ENCODE assay signal across 8 mouse cellular contexts in genomic region chr1:135368245-135368644, GRCm38 (mm10). TPM values are rescaled to one million over a fixed set of nuclear protein-coding genes. Genes with fewer than 3 reads are reported as not detected.
A peak's percentile ranks its signal among the peaks of the same experiment; 100 is the strongest.
DNase-seq lines count a peak whose midpoint lies in the region; ATAC-seq and TF ChIP-seq lines count a peak whose summit lies in the region.

No protein-coding gene starts in this region.

- peak; percentile 32; the same call in 1 of the 2 replicates for TF ChIP-seq CTCF in G1E (IDR thresholded peaks at IDR 0.05; ENCODE audit: low read depth, low read length)
- peak; percentile 88 for TF ChIP-seq CTCF in cerebellum, adult 2 months (IDR thresholded peaks at IDR 0.05; ENCODE audit: borderline replicate concordance, insufficient read depth, low read depth, low read length)
- peak; percentile 83 for TF ChIP-seq CTCF in olfactory bulb, adult 2 months (IDR thresholded peaks at IDR 0.05; ENCODE audit: insufficient read depth, low read depth, low read length)
- 0 out of 2 replicates have a peak, but pooled peaks have one; percentile 53 for TF ChIP-seq CTCF in thymus, adult 2 months (IDR thresholded peaks at IDR 0.05; ENCODE audit: borderline replicate concordance, control insufficient read depth, extremely low read depth, insufficient read depth, low read length, poor library complexity)

- no peak overlapping the region for H3K4me3 ChIP-seq in G1E (ENCODE audit: low read depth, low read length)
- peak overlapping the region; percentile 71 for H3K4me3 ChIP-seq in cerebellum, adult 2 months (replicated peaks; ENCODE audit: insufficient read depth, low read depth, low read length)
- peak overlapping the region; percentile 48 for H3K4me3 ChIP-seq in lung, embryonic 15.5 days
- peak overlapping the region; percentile 71 for H3K4me3 ChIP-seq in olfactory bulb, adult 2 months (ENCODE audit: insufficient read depth, low read depth, low read length)
- 0 out of 2 replicates have a peak overlapping the region, but pooled peaks have one; percentile 3 for H3K4me3 ChIP-seq in thymus, adult 2 months (ENCODE audit: control insufficient read depth, insufficient read depth, low read length)

- TF ChIP-seq POLR2A in cerebellum, adult 2 months (IDR thresholded peaks at IDR 0.05; ENCODE audit: borderline replicate concordance, insufficient read depth, low read length), result peak; percentile 42; the same call in 1 of the 2 replicates
- TF ChIP-seq POLR2A in olfactory bulb, adult 2 months (IDR thresholded peaks at IDR 0.05; ENCODE audit: insufficient read depth, low read depth, low read length), result 0 out of 2 replicates have a peak, but pooled peaks have one; percentile 23
- no peak for TF ChIP-seq POLR2A in thymus, adult 2 months (IDR thresholded peaks at IDR 0.05; ENCODE audit: control insufficient read depth, extremely low read depth, insufficient read depth, low read length, poor library complexity)

- ATAC-seq in G1E (ENCODE audit: extremely low read depth, insufficient number of reproducible peaks, low FRiP score, poor library complexity, severe bottlenecking), result no peak
- ATAC-seq in frontal cortex, adult (ENCODE audit: low TSS enrichment), result peak; percentile 62
- peak; percentile 72 to 76 for ATAC-seq in hematopoietic stem cell, adult 5-6 weeks (replicated peaks in 1 of 2; ENCODE audit: insufficient read depth in 1 of 2, low FRiP score in 2 of 2, low TSS enrichment in 1 of 2, low read depth in 1 of 2, poor library complexity in 2 of 2, severe bottlenecking in 2 of 2)
- peak; percentile 66 for ATAC-seq in lung, embryonic 15.5 days (ENCODE audit: borderline replicate concordance, extremely low read depth, low FRiP score, low TSS enrichment)

- no peaks in the 10 kb centered on the region for H3K9me3 ChIP-seq in G1E (replicated peaks)
- H3K9me3 ChIP-seq in lung, embryonic 15.5 days, result no peaks in the 10 kb centered on the region

- no peaks in the 10 kb centered on the region for H3K36me3 ChIP-seq in G1E (replicated peaks)
- H3K36me3 ChIP-seq in lung, embryonic 15.5 days, result no peaks in the 10 kb centered on the region
- no peaks in the 10 kb centered on the region for H3K36me3 ChIP-seq in thymus, adult 2 months (ENCODE audit: control insufficient read depth, insufficient read depth, low read length)

- peak overlapping the region; percentile 63 for H3K9ac ChIP-seq in lung, embryonic 15.5 days

- WGBS in cerebellum, adult 2 months, result under 1% methylated on average over 20 of the region's 20 CpGs
- WGBS in lung, embryonic 15.5 days, result under 1% methylated on average over 20 of the region's 20 CpGs
- under 1% methylated on average over 20 of the region's 20 CpGs for WGBS in olfactory bulb, adult 2 months
- WGBS in thymus, adult 2 months, result 4% methylated on average over 20 of the region's 20 CpGs

- peak; percentile 35 for DNase-seq in G1E (ENCODE audit: low spot score)
- DNase-seq in cerebellum, adult 2 months, result peak; percentile 89 to 90
- DNase-seq in layer of hippocampus, adult 9-10 months (ENCODE audit: low spot score), result peak; percentile 79
- DNase-seq in thymus, adult 2 months, result peak; percentile 50

- H3K4me1 ChIP-seq in G1E (ENCODE audit: insufficient read depth, low read depth, low read length), result peaks cover 4% of the 10 kb centered on the region; the same call in 1 of the 2 replicates
- peaks cover 10% of the 10 kb centered on the region for H3K4me1 ChIP-seq in cerebellum, adult 2 months (ENCODE audit: control insufficient read depth, insufficient read depth, low read length)
- peaks cover 22% of the 10 kb centered on the region for H3K4me1 ChIP-seq in lung, embryonic 15.5 days
- peaks cover 44% of the 10 kb centered on the region for H3K4me1 ChIP-seq in olfactory bulb, adult 2 months (ENCODE audit: control insufficient read depth, insufficient read depth, low read length)
- no peaks in the 10 kb centered on the region for H3K4me1 ChIP-seq in thymus, adult 2 months (replicated peaks; ENCODE audit: control insufficient read depth, insufficient read depth, low read length)

- H3K4me2 ChIP-seq in lung, embryonic 15.5 days, result peak overlapping the region; percentile 99

- peaks cover 54% of the 10 kb centered on the region for H3K27me3 ChIP-seq in G1E (ENCODE audit: insufficient read depth, low read length)
- H3K27me3 ChIP-seq in cerebellum, adult 2 months (ENCODE audit: control insufficient read depth, insufficient read depth, low read length), result no peaks in the 10 kb centered on the region
- no peaks in the 10 kb centered on the region for H3K27me3 ChIP-seq in lung, embryonic 15.5 days
- H3K27me3 ChIP-seq in thymus, adult 2 months (ENCODE audit: control insufficient read depth, insufficient read depth, low read length), result no peaks in the 10 kb centered on the region

- H3K27ac ChIP-seq in cerebellum, adult 2 months (ENCODE audit: insufficient read depth, low read length), result peak overlapping the region; percentile 25; the same call in 1 of the 2 replicates
- H3K27ac ChIP-seq in lung, embryonic 15.5 days, result no peak overlapping the region
- H3K27ac ChIP-seq in olfactory bulb, adult 2 months (ENCODE audit: insufficient read depth, low read depth, low read length), result peak overlapping the region; percentile 84; the same call in 1 of the 2 replicates
- H3K27ac ChIP-seq in thymus, adult 2 months (ENCODE audit: control insufficient read depth, insufficient read depth, low read length), result no peak overlapping the region

RNA-seq across cellular contexts. Expression of gene Shisa4, which starts 6.8 kb away (rescaled TPM):
- total RNA-seq in G1E (2014; fragmentation: Nextera tagmentation), result not detected in 2 replicates
- total RNA-seq in G1E (2017), result 0.12 and 0.16 TPM in 2 replicates
- not detected in 2 replicates for polyA plus RNA-seq in G1E (2012)
- 130 and 147 TPM in 2 replicates for polyA plus RNA-seq in cerebellum, adult 2 months (2012; rRNA removed)
- total RNA-seq in hematopoietic stem cell, adult 5-6 weeks (2017), result not detected in 2 replicates
- polyA plus RNA-seq in lung, embryonic 15.5 days (2015; fragmentation: Nextera tagmentation; extraction: Ambion mirVana), result 35.2 and 39.1 TPM in 2 replicates
- not detected in 2 replicates for polyA plus RNA-seq in olfactory bulb, adult 2 months (2012; ENCODE audit: insufficient read depth, insufficient read length, low replicate concordance, missing spikeins)
- polyA plus RNA-seq in thymus, adult 2 months (2012; rRNA removed), result 18.0 and 26.4 TPM in 2 replicates

RNA-seq across cellular contexts. Expression of gene Lmod1, which starts 43.6 kb away (rescaled TPM):
- total RNA-seq in G1E (2014; fragmentation: Nextera tagmentation) (not detected in 2 replicates), G1E (2017) (0.06 and 0.16 TPM in 2 replicates)
- not detected in 2 replicates for polyA plus RNA-seq in G1E (2012)
- 0.47 and 0.59 TPM in 2 replicates for polyA plus RNA-seq in cerebellum, adult 2 months (2012; rRNA removed)
- not detected in 2 replicates for total RNA-seq in hematopoietic stem cell, adult 5-6 weeks (2017)
- polyA plus RNA-seq in lung, embryonic 15.5 days (2015; fragmentation: Nextera tagmentation; extraction: Ambion mirVana), result 4.5 and 4.7 TPM in 2 replicates
- not detected in 2 replicates for polyA plus RNA-seq in olfactory bulb, adult 2 months (2012; ENCODE audit: insufficient read depth, insufficient read length, low replicate concordance, missing spikeins)
- 2.4 and 3.4 TPM in 2 replicates for polyA plus RNA-seq in thymus, adult 2 months (2012; rRNA removed)

RNA-seq across cellular contexts. Expression of gene Timm17a, which starts 54.7 kb away (rescaled TPM):
- 87.0 and 89.5 TPM in 2 replicates for total RNA-seq in G1E (2014; fragmentation: Nextera tagmentation)
- 91.1 TPM in 2 replicates for total RNA-seq in G1E (2017)
- polyA plus RNA-seq in G1E (2012), result 4.0 and 4.5 TPM in 2 replicates
- 104 and 110 TPM in 2 replicates for polyA plus RNA-seq in cerebellum, adult 2 months (2012; rRNA removed)
- 25.2 and 42.1 TPM in 2 replicates for total RNA-seq in hematopoietic stem cell, adult 5-6 weeks (2017)
- polyA plus RNA-seq in lung, embryonic 15.5 days (2015; fragmentation: Nextera tagmentation; extraction: Ambion mirVana), result 186 and 192 TPM in 2 replicates
- polyA plus RNA-seq in olfactory bulb, adult 2 months (2012; ENCODE audit: insufficient read depth, insufficient read length, low replicate concordance, missing spikeins), result not detected in 2 replicates
- polyA plus RNA-seq in thymus, adult 2 months (2012; rRNA removed), result 44.8 and 50.3 TPM in 2 replicates

Comparison
In these comparisons a context has a peak if more than half of its experiments do, and no peak if none do; other contexts are left out.
1. DNase-seq: peak in every context shown above with its lines; median percentile 90 in cerebellum, adult 2 months; 79 in layer of hippocampus, adult 9-10 months; 50 in thymus, adult 2 months; 35 in G1E.
2. CTCF ChIP-seq: peak in every context shown above with its lines; median percentile 88 in cerebellum, adult 2 months; 83 in olfactory bulb, adult 2 months; 53 in thymus, adult 2 months; 32 in G1E.
3. H3K27ac ChIP-seq: peak in cerebellum, adult 2 months (single experiment) and olfactory bulb, adult 2 months (single experiment); none in lung, embryonic 15.5 days (single experiment) and thymus, adult 2 months (single experiment).
4. RNA of gene Shisa4, which starts 6.8 kb away (polyA plus RNA-seq): 130 to 147 TPM in cerebellum, adult 2 months, 35.2 to 39.1 TPM in lung, embryonic 15.5 days and 18.0 to 26.4 TPM in thymus, adult 2 months; not detected in G1E and not detected in olfactory bulb, adult 2 months; every median in the first group is over 10 times any median in the second.